Mouse (Mus musculus) monocyte, adult 5-6 weeks (primary cell): ENCODE measurements at regions not wholly inside any gene's neighbourhood (a gene's known extent, or its start where the extent isn't known, plus 50 kb on each side); places are given as distances from the start of the nearest gene placed in this dataset.

Source experiments
- ATAC-seq: fragments of 153-309, 156-312 bp; replicated peaks from 2 replicates; pipeline ENCODE4 v1.8.0; 2017; ENCODE audit warnings: mild to moderate bottlenecking; ENCODE audit not compliant: low TSS enrichment, insufficient number of reproducible peaks, severe bottlenecking, poor library complexity, low FRiP score

DNA sequence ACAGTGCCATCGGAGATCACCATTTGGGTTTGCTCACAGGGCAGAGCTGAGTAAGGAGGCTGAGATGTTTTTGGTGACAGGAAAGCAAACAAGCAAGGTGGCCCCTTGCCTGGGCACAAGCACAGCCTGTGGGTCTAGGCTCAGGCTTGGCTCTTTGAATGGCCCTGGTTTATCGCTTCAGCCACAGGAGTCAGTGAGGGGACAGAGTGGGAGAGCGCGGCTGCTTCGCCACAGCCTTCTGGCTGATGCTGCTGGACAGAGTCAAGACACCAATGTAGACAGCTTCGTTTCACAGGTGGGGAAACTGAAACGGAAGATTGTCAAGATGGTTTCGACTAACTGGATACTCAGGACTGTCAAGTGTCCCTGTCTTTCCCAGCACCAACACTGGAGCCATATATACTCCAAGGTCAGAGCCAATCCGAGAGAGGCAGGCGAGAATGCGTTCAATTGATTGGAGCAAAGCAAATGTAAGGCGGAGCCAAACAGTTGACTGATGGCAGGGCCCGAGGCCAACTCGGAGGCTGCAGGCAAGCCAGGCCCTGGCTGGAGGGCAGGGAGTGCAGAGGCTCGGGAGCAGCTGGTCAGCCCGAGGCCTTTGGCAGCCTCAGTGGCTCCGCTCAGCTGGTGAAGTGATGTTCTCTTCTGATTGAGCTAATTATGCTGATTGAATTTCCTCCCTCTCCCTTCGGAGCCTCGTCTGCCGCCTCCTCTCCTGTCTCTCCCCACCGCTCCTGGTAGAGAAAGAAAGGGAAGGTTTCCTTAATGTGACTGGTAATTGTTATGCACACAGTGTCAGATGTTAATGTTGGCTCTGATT lies 154.7 kb upstream of the Zc3h12a start:
- no peak for ATAC-seq

DNA sequence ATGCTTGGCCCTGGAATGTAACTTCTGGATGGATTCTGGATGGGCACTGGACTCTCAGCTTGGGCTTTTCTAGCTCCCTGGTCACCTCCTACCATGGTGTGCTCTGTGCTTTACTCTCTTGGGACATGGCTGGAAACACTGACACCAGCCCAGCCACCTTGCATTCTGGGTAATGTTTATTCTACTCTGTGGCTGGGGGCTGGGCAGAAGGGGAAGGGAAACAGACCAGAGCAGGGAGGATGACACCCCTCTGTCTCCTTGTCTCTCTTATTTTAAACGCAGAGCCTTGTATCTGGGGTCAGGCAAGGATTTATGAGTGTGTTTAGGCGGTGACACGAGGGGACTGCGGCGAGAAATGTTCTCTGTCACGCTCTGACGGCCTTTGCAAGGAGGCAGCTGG lies 151.5 kb upstream of the Zc3h12a start:
- no peak for ATAC-seq

DNA sequence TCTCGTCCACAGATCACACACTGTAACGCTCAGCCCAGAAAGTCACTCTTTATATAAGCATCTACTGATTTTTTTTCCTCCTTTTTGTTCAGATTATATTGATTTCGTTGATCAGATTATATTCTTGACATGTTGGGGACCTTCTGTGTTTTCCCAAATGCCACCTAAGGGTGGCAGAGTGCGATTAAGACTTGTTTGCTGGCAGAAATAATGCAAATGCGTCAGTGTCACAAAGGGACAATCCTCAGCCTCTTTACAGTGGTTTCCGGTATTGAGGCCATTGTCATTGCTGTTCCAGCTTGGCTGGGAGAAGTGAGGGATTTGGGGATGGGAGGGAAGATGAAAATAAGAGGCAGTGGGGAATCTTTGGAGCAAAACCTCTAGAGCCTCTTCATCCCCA lies 149.2 kb upstream of the Zc3h12a start:
- no peak for ATAC-seq

DNA sequence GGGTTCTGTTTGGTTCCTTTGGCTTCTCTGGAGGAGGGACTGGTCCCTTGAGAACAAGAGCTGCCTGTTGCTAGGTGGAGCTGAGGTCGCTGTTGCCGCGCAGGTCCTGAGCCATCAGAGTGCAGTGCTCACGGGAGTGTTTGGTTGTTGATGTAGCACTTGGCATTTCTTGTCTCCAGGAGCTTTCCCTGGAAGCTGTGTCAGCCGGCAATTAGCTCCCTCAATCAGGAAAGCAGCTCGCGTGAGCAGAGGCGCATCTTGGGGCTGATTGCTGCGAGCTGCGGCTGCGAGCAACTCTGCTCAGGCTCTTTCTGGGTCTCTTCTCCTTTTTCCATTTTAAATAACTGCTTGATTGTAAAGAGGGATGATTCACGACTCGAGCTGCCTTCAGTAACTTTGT lies 147.6 kb upstream of the Zc3h12a start:
- ATAC-seq: no peak

DNA sequence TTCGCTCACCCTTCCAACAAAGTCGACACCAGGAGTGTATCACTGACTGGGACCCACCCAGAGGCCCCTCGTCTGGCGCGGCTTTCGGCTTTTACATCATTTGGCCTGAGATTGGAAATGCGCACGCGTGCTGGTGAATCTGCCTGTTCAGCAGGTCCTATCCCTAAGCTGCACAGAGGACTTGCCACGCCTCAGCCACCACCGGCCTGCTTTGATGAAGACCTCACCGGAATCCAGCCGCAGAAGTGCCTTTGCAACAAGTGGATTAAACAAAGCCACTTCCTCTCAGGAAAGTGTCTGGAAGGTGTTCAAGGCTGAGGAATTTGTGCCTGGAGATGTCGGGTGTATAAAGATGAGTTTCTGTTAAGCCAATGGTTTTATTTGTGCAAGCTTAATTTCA lies 143.3 kb upstream of the Zc3h12a start:
- ATAC-seq: no peak

DNA sequence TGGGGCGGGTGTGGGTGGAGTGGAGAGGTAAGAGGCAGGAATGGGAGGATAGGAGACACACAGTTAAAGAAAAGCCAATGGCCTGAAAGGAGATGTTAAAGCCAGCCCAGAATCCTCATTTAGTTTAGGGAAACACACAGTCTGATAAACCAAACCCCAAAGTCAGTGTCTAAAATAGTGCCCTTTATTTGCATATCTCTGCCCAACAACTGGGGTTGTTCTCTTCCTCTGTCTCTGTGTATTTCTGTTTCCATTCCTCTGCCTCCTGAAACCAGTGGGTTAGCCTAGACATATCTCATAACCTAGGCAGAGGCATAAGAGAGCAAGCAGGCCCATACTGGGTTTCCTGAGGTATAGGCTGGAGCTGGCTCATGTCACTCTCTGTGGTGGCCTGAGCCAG lies 138.6 kb upstream of the Zc3h12a start:
- no peak for ATAC-seq

DNA sequence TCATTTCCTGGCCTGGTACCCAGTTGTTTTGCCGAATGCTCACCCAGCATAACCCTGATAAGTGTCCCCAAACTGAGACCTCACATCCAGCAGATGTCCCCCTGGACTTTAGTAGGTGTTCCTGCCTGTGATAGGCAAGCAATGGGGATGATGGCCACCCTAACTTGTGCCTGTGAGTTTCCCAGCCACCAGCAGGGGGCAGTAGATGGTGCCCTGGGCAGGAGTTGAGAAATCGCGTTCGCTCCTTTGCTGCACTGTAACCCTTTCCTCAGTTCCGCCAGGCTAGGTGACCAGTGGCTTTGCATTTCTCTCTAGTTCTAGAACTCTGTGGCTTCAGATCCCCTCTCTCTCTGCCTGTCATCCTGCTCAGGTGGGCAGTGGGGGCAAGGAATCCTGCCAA lies 137.9 kb upstream of the Zc3h12a start:
- ATAC-seq: peak; percentile 37; the same call in 1 of the 2 replicates

DNA sequence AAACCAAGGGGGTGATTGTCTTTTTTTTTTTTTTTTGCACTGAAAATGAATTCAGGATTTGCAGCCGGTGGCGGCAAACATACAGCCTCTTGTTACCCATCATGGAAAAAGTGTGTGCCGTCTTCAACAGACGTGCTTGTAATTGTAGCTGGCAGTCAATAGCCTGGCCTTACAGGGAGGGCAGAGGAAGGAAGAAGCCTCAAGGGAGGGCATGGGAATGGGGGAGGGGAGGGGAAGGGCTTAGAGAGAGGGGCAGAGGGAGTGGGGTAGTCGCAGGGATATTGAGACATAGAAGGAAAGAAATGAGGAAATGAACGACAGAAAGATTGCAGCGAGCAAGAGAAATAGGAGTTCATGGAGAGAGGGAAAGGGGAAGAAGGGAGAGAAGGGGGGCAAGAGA lies 137.4 kb upstream of the Zc3h12a start:
- ATAC-seq: no peak

DNA sequence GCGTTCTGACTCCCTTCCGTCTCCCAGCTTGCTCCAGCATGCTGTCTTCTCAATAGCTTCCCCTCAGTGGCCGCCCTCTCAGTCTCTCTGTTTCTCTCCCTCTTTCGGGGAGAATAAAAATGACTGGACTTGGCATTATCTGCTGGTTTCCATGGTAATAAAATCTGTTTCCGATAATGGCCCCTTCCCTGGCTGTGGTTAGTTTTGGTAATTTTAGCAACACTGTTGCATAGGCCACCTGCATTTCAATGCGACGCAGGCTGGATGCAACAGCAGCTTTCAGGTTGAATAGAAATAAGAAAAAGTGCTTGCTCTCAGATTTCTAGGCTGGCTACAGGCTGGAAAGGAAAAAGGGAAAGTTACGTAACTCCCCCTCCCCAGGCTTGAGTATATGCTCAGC lies 133.9 kb upstream of the Zc3h12a start:
- no peak for ATAC-seq

DNA sequence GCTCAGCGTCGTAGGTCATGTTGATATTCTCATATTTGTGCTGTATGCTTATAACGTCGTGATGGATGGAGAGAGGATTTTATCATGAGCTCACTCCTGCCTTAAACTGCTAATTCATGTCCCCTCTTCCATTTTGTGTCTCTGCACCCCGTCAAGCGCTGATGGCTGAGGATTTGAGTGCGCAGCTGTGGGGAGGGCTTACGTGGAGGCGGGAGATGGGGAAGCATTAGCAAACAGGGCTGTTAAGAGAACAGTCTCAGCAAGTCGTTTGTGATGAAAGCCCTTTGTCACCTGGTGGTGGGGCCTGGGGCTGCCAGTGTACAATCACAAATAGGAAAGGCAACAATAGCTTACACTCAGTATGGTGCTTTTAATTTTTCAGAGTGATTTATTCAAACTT lies 131.7 kb upstream of the Zc3h12a start:
- no peak for ATAC-seq

DNA sequence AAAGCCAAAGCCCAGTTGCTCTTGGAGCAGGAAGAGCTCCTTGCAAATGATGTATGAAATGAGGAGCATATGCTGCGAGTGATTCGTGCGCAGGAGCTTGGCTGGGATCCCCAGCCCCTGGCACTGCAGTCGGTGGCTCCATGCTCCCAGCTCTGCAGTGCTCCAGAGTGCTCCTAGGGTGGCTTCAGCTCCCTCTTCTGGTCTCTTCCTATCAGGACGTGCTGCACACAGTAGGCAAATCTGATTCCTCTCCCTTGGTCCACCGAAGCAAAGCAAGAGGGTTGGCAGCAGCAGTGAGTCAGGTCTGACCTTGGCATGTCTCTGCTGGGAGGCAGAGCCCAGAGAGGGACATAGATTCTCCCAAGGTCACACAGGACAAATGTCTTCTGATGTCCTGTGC lies 130.3 kb upstream of the Zc3h12a start:
- ATAC-seq: no peak

DNA sequence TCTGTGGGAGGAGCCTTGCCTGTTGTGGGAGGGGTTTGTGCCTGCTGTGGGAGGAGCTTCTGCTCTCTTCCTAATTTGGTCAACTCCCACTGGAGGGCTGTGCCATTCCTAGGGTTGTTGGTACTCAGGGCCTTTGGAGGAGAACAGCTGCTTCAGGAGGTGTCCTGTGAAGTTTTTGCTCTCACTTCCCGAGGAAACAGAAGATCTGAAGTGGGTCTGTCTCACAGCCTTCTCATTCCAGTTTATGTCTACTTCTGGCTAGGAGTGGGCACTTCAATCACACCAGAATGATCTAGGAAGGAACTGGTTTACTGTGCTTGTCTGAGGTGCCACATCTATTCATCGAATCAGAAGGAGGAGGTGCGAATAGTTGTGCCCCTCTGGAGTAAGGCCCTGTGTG lies 125.5 kb upstream of the Zc3h12a start:
- no peak for ATAC-seq

DNA sequence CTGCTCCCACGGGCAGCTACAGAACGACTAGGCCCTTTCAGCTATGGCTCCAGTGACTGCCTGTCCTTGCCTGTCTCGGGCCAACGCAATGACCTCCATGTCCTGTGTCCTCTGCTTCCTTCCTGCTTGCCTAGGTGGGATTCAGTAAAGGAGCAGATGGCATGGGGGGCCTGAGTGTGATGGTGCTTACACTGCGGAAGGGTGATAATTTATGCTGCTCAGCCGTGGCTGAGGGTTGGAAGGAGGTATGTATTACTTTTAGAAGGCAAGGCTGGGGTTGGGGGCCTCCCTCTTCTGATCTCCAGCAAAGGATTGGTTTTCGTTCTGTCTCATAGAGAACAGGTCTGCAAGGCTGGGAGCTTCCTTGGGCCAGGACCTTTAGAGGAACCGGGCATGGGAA lies 124.6 kb upstream of the Zc3h12a start:
- ATAC-seq: no peak

DNA sequence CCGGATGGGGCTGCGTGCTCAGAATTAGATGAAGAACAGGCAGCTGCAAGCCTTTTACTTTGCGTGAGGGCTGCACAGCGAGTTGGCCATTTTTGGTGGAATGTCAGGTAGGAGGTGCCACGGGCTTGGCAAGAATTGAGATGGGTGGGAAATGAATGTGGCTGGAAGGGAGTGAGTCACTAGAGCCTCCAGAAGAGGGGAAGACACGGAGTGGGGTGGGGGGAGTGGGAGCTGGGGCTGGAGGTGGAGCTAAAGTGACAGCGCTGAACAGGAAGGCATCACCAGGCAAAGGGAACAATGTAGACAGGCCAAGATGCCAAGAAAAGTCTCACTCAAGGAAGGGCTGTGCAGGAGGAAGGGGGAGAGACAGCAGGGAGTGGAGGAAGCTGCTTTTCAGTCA lies 121.4 kb upstream of the Zc3h12a start:
- ATAC-seq: no peak

DNA sequence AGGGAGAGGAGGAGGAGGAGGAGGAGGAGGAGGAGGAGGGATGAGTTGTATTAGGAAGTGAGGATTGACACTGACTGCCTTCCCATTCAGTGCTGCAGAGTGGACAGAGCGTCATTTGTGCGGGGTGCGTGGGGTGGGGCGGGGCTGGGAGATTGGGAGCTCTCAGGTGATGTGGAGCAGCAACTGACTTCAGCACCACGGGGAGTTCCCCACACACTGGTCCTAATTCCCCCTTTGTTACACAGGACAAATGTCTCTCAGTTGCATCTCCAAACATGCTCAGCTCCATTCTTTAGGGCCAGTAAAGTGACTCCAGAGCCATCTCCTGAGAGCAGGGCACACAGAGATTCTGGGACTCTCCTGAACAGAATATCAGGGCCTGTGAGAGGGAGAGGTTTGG lies 118.5 kb upstream of the Zc3h12a start:
- no peak for ATAC-seq

DNA sequence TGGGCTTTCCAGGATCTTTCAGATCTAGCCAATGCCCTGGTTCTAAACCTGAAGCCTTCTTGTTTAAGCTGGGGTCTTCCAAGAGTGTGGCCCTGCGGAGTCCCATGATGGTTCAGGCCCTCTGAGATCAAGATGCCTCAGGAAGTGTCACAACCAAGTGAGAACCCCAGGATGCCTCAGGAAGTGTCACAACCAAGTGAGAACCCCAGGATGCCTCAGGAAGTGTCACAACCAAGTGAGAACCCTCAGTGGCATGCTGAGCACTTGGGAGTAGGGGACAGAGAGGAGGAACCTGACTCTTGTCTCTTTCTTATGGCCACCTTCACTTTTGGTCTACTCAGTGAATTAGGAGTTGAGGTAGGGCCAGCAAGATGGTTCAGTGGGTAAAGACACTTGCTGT lies 114.9 kb upstream of the Zc3h12a start:
- ATAC-seq: no peak

DNA sequence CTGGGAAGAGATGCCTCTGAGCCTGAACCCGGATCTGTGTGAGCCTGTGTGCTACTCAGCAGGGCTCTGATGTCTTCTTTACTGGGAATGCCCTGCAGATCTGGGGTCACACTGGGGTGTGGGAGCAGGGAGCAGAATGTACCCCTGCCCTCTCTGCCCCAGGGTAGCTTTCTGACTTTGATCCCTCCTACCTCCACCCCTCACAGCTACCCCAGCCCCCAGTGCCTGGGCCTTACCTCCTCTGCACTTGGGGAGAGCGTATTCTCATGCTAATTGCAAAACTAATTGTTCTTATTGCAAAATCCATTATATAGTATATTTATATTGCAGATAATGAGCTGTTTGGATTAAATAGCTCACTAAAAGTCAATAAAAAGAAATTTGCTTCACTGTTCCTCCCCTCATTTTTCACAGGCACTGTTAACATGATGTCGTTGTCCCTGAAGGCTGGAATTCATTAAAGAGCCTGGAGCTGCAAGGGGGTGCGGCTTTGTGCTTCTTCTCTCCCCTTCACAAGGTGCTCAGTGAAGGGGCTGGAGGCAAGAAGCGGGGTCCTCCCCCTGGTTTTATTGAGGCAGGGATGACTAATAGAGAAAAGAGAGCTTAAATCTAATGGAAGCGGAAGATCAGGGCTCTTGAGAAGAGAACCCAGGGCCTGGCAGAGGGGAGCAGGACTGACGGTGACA lies 114.1 kb upstream of the Zc3h12a start:
- no peak for ATAC-seq

DNA sequence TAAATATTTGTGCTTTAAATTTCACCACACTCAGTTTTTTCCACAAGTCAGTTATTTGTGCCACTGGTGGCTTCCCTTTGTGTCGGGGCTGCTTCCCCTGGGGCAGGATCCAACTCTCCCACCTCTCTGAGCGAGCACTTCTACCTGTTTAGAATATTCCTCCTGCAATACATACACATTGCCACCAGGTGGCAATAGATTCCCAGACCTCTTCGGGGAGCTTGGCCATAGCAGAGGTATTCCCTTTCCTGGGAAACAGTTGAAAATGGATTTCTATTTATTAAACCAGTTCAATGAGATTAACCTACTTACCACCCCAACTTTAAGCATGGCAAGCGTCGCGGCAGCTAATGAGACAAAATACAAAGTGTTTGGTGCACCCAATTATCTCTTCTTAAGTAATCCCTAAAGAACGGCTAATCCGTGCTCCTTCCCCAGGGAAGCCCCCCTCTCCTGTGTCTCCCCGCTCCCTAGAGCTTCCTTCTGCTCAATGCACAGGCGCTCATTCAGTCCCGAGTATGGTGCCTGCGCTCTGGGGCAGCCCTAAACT lies 104.1 kb upstream of the Zc3h12a start:
- no peak for ATAC-seq

DNA sequence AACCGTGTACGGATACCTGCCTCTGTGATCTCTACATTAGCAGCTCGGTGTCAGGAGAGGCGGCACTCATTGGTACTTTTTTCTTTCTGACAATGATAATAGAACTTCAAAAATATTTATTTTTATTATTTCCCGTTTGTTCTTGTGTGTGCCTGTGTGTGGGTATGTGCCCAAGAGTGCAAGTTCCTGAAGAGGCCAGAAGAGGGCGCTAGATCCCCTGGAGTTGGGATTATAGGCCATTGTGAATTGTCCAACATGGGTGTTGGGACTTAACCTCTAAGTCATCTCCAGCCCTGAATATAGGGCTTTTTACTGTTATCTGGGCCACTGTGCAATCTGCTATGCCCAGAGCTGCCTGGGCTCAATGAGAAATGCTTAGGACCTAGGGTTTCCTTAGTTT lies 99.6 kb upstream of the Zc3h12a start:
- ATAC-seq: no peak

DNA sequence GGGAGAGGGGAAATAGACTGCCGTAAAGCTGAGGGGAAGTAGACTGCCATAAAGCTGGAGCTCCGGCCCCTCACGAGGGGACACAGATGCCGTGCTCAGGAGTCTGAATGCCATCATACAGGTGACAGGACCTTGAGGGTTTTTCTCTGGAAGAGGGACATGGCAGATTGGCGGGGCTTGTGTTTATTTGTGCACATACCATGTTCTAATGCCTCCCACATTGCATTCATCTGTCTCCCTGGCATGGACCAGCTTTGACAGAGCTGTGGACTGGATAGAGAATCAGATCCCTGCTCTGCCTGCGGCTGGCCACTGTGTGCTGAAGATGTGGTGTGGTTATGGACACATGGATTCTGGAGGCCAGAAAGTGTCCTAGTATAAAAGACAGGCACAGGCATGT lies 95.3 kb upstream of the Zc3h12a start:
- ATAC-seq: no peak
